Mouse (Mus musculus) heart, postnatal 4 days (tissue): ENCODE results near the gene Aplnr. TPM values are rescaled to one million over a fixed set of nuclear protein-coding genes. Genes with fewer than 3 reads are reported as not detected.

Source experiments
- DNase-seq: peaks from one replicate; pipeline ENCODE4 v3.0.0; 2021
- total RNA-seq, 2 experiments: library from RNA; stranded (reverse); gene quantifications; 2 replicates each; pipeline ENCODE4 v1.2.3; 2021

Gene Aplnr
- total RNA-seq, 2 experiments from 2014 or later = 85.4 to 109 TPM

DNA sequence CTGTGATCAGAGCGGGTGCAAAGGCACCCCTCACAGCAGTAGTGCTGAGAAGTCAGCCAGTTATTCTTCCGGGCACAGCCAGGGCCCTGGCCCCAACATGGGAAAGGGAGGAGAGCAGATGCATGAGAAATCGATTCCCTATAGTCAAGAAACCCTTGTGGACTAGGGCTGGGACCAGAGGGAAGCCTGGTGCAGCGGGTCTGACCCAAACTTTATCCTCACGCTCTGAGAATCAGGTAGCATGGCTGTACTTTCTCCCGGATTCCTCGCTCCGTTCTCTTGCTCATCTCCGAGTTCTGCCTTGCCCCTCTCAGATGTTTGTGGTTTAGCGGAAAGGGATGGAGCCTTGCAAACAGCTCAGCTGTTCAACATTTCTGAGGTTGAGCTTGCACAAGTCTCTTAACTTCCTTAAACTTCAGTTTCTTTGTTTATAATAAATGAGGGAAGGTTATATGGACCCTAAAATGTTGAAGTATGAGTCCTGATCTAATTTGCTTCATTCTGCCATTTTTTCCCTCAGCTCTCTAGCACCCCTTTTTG is 1.6 kb downstream of the Aplnr start:
- no peak for DNase-seq

DNA sequence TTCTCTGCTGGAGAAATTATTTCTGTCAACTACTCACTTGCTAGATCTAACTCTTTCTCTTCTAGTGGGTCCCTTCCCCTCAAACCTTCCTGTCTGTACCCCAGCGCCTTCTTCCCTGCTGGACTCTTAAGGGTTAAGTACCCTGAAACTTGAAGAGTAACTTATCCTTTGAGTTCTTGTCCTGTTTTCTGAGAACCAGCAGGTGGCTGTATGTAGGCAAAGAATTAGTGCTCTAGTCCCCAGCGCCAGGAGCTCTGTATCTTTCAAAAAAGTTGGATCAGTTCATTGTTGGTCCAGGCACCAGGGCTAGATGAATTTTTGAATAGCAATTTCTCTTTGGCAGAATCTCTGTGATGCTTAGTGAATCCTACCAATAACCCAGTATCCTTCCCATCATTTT is 2.1 kb downstream of the Aplnr start:
- no peak for DNase-seq

DNA sequence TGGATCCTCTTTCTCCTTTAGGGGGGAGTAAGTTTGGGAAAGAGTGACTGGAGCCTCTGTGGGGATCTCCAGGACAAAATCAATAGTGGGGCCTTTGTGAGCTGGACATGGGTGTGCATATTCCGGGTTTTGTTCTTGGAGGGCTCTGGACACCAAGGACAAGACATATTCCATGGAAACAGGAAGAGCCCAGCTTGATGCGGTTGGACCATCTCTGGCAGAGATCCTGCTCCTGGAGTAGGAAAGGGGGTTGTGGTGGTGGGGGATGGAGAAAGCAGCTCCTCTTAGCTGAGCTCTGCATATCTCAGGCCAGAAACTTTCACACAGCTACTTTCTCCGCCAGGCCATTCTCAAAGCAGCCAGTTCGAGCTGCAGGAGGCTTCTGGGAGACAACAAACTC is 3.4 kb downstream of the Aplnr start:
- DNase-seq = no peak

DNA sequence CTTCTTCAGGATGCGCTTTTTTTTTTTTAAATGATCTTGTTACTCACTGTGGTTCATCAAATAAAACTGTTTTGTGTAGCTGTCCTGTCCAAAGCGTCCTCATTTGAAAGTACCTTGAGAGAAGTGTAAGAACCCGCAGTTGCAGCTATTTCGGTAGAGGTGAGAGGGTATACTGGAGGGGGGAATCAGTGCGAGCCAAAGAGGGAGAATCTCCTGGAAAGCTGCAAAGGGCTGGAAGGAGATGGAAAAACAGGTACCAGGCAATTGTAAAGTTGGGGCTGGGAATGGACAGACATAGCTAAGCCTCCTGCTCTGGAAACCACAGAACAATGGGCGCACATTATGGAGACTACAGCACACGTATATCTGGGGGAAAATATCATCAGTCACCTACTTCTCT is 3.8 kb downstream of the Aplnr start:
- no peak for DNase-seq

DNA sequence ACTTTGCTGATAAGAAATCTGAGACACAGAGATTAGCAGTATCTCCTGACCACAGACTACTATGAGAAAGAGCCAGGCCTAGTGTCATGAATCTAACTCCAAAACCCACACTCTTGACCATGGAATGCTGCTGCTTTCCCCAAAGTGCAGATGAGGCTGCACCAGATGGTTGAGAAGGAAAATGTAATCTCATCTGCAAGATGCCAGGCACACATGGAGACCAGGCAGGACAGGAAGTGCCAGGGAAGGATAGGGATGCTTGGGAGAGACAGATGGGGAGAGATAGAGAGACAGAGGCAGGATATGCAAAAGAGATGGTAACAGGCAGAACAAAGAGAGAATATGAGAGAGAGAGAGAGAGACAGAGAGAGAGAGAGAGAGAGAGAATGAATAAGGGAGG is 4.8 kb downstream of the Aplnr start:
- no peak for DNase-seq

DNA sequence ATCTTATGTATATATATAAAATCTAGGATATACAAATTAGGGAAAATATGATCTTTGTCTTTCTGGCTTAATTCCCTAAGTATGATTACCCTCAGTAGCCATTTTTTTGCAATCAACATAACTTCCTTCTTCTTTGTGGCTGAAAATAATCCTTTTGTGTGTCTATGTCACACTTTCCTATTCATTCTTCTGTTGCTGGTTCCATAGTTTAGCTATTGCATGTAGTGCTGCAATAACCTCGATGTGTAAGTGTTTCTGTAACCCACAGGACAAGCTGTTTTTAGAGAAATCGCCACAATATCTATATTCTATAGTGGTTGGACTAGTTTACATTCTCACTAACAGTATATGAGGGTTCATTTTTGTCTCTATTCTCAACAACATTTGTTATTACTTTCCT is 8.9 kb downstream of the Aplnr start:
- DNase-seq = no peak

DNA sequence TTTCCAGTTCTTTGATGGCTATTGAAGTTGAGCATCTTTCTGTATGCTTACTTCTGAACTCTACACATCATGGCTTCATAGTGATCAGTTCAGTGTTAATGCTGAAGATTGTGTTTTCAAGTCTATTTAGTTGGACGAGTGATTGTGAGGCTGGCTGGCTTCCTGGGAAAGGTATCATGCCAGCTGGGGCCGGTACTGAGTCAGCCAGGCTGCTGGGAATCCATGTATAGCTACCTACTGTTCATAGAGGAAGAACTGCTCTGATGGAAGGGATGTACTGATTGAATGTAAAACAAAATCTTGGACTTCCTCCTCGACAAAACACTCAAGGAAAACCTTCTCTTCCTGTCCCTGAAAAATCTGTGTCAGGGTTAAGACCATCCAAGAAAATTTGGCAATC is 9.3 kb downstream of the Aplnr start:
- DNase-seq = no peak

DNA sequence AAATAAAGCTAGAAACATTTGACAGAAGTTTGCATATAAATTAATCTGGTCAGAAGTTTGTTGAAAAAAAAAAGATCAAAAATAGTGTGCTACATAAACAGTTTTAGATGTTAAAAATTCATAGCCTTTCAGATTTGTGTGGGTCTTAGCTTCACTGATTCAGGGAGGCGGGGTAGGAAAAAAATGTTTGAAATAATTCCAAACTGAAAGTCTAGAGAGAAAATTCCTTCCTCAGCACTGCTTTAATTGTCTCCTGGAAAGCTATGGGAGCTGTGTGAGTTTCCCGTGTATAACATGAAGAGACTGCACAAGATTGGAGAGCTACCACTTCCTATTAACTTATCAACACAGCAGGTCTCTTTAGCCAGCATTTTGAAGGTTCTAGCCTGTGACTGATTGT is 11.5 kb downstream of the Aplnr start:
- no peak for DNase-seq

DNA sequence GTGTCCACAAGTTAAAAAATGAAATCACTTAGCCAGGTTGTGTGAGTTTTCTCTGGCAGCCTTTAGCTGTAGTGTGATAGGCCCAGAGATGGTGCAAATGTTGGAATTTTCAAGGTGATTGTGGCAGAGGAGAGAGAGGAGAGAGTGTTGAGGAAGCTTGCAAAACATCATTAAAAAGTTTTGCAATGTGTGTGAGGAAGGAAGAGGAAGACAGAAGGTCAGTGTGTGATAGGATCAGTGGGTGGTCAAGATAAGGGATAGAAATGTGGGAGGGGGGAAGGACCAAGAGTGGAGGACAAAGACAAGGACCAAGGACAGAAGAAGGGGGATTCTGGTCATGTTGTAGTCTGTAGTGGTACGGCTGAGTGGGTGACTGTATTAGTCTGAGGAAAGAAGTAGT is 14.3 kb downstream of the Aplnr start:
- no peak for DNase-seq

DNA sequence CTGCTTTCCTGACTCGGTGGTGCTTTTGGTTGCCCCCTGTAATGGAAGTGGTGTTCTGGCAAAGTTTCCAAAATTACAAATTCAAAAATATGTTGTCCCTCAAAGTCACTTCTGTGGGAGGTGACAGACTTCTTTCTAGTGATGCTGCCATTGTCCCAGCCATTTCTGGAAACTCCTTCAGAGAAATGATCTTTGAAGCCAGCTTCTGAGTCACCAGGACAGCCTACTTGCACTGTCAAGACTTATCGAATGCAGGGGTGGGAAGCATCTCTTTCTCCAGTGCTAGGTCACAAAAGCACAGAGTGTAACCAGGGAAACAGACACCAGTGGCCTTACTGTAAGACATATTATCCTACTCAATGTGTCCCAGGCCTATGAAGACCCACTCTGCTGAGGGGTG is 15.2 kb downstream of the Aplnr start:
- no peak for DNase-seq

DNA sequence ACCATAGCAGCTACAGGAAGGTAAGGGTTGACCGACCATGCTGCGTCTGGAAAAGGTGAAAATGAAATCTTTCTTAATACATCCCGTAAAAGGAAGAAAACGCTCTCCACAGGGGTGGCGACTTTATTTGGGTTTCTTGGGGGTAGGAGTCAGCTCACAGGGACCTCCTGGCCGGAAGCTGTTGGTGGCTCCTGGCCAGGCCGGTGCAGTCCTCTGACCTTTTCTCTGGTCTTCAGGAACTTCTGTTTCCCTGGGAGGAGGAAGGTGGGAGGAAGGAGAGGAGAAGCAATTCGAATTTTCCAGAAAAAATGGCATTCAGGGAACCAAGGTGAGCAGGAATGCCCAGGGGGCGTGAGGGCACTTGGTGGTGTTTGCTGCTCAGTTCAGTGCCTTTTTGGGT is 19.3 kb downstream of the Aplnr start:
- peak; percentile 29 for DNase-seq

DNA sequence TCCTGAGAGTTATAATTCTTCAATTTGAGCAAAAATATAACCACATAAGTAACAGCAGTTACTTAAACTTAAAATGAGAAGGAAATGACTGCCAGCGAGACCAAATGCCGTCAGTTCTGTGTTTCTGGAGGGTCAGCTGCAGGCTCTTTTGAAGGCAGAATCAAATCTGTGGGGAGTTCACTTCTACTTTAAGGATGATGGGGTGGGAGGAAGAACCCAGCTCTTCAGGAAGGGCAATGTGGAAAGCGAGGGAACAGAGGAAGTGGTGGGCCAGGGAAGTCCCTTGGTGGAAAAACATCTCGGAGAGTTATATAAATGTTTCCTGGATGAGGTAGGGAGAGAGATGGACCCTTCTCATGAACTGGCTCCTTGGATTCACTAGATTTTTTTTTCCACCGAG is 20.1 kb downstream of the Aplnr start:
- DNase-seq = no peak

DNA sequence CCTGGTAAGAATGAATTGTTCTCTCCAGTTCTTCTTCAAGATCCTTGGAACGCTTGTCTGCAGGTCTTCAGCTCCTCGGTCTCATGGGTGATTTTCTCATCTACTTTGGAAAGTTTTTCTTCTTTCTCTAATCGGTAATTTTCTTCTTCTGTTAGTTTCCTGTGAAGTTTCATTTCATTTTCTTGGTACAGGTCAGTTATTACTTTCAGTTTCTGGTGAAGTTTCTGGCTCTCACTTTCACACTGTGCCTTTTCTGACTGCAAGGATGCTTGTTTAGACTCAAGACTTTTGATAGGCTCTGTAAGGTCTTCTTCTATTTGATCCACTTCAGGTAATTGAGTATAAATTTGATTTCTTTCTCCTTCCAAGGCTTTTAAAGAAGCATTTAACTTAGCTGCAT is 21.4 kb downstream of the Aplnr start:
- no peak for DNase-seq

DNA sequence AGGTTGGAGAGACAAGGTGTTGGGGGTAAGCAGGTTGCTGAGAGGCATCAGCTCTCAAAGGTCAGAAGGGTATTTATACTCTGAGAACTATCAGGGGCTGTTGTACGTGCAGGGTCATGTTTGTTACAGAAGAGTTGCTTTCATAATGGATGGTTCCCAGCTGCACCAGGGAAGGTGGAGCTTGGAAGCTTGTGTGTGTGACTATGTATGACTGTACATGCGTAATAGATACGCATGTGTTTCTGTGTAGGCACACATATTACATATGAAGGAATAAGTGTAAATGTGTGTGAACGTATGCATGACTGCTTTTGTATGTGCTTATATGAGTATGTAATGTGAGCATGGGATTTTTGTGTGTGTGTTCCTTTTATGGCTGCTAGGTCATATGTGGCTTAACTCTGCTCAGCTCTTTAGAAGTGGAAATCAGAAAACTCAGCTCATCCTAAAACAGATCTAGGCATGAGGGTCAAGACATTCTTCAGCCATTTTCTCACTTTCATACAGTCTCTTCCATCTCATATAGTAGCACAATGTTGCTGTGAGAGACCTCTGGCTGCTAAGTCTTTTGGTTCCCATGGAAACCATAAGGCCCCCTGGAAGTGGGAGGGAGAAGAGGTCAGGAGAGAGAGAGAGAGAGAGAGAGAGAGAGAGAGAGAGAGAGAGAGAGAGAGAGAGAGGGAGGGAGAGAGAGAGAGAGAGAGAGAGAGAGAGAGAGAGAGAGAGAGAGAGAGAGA is 25.0 kb downstream of the Aplnr start:
- DNase-seq = no peak

DNA sequence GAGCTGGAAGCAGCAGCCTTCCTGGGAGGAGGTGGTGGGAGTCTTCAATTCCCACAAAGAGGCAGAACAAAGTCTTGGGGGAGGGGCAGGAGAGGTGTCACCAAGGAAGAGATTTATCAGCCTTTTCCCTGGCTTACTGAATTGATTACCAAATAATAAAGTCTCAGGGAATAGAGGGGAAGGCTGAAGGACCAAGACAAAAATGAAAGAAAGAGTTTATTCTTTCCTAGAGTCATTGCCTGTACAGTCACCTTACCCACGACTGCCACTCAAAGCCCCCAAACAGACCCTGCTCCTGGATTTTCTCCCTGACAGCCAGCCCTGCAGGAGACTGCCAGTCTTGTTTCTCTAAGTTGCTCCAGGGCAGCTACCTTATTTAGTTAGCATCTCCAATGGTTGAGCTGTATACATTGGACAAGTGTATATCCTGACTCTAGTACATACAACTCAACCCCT is 25.6 kb downstream of the Aplnr start:
- DNase-seq = no peak

DNA sequence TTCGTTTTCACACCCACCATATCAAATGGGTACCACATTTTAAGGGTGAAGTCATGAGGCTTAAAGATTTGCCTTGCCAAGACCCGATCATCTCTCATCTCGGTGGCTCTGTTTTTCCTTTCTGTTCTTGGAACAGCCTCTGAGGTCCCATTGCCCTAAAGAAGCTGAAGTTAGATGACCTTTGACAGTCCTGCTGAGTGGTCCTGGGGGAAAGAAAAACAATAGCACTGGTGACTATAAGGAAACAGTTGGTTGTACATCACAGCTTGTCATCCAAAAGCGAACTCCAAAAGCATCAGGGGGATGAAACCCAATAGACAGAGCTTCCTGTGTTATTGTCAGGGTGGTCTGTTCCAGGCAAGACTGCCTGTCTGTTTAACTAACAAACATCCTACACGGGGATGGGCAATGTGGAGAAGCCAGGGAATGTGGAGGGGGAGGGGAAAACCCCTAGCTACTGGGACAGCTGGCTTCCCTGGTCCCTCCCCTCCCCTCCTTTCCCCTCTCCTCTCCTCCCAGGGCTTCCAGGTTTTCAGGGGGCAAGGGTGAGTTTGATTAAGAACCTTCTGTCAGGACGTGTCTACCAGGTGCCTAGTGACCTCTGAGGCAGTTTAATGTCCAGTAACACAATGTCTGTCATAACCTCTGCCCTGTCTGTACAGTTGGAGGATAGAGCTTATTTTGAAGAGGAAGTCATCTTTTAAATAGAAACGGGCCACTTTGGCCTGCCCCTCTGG is 27.5 kb downstream of the Aplnr start:
- peak; percentile 24 for DNase-seq

DNA sequence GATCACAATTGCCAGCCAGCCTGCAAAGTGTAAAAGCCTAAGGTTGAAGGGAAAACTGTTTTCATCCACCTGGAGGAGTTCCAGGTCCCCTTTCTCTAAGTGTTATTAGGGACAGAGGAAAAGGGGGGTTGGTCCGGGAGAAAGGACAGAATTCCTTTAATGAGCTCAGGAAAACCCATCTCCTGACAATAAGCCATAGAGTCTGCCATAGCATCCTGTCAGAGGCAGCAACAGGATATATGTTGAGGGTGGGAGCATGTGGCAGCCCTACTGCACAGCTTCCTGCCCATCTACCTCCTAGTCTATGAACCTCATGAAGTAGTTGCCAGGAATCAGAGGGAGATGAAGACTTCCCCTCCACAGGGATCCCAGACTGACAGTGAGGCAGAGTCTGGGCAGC is 31.6 kb downstream of the Aplnr start:
- peak; percentile 9 for DNase-seq

DNA sequence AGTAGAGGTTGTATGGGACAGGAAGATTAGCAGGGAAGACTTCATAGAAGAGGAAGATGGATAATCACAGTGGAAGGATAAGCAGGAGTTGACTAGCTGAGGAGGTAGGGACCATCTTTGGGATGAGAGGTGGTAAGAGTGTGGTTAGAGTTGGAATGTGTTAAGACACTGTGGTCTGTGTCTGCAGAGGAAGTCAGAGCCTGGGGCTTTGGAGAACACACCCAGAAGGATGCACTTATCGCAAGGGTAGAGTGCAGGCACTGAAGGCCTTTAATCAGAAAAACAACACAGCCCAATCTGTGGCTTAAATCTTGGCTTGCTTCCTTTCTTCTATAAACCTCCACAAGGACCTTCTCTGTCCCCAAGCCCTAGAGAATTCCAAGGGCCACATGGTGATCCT is 32.3 kb downstream of the Aplnr start:
- no peak for DNase-seq

DNA sequence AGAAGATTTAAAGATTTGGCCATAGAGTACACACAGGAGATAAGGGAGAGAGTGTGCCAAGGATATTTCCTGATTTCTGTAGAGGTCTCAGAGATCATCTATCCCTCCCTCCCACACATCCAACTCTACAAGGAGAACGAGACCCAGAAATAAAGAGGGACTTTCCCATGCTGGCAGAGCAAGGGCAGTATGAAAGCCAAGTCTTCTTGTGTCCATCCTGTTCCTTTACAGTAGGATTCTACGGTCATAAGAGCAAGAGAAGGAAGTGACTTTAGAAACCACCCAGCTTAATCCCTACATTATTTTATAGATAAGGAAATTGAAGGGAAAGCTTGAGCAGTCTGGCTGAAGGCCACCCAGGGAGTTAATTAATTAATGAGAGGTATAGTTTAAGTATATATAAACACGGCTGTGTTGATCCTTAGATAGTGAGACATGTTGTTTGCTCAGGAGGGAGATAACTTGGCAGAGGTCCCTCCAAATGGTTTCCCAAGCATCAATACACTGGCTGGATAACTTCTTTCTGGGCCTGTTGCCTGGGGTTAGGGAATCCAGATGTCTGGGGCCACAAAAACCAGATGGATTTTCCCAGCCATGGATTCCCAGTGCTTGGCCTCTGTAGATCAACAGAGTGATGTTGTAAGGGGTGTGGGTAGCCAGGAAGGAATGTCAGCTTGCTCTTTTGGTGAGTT is 36.2 kb downstream of the Aplnr start:
- peak; percentile 54 for DNase-seq

DNA sequence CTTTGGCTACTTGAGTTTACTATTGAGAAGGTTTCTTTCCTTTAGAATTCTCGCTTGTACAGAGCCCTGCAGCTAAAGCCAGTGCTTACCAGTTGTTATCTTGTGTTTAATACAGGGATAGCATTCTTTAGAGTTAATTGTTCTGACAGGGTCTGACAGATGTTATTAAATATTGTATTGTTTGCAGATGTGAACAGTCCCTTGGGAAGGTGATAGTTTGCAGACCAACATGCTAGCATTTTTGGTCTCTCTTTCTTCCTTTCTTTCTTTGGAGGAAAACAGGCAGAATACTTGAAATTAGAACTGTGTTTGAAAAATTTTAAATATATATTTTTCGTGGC is 36.7 kb downstream of the Aplnr start:
- DNase-seq = no peak

DNA sequence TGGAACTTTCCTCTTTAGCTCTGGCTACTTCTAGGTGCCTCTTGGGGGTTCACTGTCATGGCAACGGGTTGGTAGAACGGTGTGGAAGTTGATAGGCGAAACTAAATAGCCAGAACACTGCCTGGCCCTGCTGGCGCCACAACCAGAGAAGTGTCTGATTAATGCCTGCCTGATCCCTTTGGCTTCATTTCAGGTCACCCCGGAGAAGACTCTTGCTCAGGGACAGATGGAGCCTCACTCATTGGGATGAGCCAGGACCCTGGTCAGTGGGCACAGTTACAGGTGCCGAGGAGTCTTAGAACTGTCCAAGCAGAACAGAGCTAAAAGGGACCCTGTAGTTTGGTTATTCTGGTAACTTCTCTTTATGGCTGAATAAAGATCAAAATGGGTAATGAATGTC is 37.5 kb downstream of the Aplnr start:
- no peak for DNase-seq

DNA sequence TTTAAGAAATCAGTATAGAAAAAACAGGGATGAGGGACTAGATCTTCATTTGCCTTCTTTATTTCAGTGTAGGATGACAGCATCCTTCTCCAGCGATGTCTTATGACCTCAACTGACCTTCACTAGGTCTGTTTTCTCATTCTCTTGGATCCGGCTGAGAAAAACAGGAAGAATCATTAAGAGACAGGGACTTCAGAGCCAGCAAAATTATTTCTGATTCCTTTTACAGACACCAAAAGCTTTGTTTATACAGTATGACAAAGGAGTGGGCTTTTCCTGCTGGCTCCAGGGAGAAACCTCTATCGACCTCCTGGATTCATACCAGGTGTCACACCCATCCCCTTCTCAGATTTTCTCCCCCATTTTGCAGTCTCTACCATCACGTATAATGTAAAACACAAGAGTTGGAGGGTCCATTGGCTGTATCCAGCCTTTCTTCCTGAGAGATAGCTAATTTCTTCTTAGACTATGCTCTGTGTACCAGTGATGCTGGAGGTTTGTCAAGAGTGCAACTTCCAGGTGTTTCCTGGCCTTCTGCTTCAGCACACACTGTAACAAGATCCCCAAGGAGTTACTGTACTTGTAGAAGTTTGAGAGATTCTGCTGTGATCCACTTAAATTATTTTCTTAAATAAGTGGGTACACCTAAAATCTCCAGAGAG is 42.2 kb downstream of the Aplnr start:
- DNase-seq = no peak

DNA sequence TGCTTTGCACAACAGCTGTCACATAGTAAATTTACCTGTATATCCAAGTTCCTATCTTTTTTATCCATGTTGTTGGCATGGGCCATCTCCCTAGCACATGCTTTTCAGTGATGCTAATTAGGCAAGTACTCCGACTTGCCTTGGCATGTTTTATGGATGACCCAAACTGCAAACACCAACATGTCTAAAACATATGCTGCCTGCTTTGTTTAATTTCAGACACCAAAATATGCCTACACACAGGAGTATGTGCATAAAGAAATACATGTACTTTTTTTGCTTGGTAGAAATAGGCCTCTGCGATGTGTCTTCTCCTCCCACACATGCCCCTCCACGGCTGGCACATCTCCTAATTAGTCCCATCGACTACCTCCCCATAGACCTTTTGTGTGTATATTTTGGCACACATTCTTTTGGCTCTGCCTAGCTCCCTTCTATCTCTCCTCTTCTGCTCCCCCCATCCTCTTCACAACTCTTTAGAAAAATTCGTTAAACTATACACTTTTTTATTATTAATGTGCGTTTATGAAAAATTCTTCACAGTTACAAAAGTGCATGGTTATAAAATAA is 51.6 kb downstream of the Aplnr start:
- DNase-seq = no peak
